Mouse (Mus musculus): Measurements from ENCODE around the gene Vnn3.

Vnn3 gene

DNA sequence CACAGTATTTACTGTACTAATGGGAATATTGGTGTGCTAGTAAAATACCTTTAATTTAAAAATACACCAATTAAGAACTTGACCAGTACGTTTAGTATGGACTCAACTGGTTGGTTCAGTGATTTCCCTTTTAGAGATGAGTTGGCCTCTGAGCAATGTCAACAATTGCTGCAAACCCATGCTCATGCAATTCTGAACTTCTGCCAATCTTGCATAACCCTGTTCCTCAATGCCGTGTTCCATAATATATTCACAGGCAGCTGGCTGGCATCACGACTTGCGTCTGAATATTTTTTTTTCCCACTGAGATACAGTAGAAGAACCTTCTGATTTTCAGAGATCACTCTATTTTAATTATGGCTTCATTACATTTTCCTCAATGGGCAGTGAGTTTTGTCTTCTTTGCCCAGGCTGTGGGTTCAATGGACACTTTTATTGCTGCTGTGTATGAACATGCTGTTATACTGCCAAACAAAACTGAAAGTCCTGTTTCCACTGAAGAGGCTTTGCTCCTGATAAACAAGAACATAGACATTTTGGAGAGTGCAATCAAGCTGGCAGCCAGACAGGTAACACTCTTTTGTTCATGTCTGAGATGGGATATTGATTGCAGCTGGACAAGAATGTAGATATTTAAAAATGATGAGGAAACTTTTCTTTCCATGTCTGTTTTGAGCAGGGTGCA, at the start of gene Vnn3:
TSS of gene Vnn3 (plus strand) at position 235 of the 685 bp plus-strand sequence.
- DNase-seq: no peak

DNA sequence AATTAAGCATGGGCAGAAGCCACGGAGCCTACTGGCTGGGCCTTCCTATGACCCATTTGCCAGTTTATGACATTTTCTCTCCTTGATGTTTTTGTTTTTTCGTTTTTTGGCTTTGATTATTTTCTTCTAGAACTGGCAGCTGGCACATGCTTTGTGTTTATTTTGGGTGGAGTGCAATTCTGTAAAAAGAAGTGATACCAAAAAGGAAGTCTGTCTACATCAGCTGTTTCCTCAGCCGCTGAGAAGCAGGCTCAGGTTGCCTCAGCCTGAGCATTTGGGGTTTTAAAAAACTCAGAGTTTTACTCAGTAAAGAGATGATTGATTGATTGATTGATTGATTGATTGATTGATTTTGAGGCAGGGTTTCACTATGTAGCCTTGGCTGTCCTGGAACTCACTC, 48.4 kb upstream of the Vnn3 start:
- DNase-seq: no peak

DNA sequence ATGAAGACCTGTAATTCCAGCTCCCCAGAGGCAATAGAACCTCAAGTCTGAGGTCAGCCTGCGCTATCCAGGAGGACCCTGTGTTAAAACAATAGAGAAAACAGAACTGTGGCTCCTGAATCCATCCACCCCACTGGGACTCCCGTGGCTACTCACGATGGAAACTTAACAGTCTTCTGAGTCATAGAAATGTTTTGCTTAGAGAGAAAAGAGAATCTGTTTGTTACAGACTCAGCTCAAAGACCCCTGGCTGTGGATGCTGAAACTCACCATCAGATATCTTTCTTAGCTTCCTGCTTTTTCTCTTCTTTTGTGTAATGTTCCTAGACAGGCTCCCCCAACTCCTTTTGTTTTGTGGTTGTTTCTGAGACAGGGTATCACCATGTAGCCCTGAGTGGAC, 46.6 kb upstream of the Vnn3 start:
- no peak for DNase-seq

DNA sequence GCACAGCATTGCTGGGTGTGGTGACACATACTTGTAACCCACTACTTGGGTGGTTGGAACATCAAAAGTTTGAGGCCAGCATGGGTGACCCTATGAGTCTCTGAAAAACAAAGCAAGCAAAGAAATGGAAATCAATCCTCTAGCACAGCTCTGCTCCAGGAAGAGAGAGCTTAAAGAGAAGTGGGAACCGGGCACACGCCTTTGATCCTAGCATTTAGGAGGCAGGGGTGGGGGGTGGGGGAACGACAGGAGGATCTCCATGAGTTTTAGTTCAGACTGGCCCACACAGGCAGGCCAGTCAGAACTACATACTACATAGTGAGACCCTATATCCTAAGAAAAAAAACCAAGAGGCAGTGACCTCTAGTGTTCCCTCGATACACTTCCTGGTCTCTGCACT, 45.1 kb upstream of the Vnn3 start:
- DNase-seq: no peak

DNA sequence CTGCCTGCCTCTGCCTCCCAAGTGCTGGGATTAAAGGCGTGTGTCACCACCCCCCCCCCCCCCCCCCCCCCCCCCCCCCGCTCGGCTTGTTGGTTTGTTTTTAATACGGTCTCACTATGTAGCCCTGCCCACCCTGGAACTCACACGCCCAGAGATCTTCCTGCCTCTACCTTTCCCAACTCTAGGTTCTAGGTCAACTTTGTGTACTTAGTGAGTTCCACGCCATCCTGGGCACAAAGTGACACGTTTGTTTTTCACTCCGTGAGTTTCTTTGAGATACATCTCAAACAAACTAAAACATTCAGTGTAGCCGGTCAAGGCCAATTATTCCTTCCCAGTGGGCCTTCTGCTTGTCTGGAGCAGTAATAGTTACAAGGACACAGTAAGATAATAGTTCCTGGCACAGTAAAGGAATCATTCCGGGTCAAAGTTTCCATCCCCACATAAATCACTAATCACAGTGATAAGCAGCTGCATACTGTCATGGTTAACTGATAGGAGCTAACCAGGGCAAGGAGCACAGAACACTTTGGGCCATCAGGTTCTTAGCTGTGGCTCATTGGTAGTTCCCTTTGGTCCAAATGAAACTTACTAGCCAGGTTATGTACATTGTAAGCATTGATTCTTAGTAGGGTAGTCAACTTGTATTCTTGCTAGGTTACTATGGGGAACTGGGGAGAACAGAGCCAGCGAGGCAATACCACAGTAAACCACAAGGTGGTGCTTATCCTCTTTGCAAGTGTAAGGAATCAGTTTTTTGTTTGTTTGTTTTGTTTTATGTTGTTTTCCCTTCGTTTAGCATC, 39.4 kb upstream of the Vnn3 start:
- DNase-seq: peak; percentile 86

DNA sequence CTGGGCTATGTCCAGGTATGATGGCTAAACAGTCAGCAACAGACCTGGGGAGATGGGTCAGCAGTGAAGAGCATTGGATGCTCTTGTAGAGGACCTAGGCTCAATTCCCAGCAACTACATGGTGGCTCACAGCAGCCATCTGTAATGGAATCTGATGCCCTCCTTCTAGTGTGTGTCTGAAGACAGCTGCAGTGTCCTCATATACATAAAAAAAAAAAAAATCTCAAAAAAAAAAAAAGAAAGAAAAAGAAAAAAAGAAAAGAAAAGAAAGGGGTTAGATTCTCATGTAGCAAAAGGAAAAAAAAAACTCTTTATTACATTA, 38.9 kb upstream of the Vnn3 start:
- DNase-seq: no peak

DNA sequence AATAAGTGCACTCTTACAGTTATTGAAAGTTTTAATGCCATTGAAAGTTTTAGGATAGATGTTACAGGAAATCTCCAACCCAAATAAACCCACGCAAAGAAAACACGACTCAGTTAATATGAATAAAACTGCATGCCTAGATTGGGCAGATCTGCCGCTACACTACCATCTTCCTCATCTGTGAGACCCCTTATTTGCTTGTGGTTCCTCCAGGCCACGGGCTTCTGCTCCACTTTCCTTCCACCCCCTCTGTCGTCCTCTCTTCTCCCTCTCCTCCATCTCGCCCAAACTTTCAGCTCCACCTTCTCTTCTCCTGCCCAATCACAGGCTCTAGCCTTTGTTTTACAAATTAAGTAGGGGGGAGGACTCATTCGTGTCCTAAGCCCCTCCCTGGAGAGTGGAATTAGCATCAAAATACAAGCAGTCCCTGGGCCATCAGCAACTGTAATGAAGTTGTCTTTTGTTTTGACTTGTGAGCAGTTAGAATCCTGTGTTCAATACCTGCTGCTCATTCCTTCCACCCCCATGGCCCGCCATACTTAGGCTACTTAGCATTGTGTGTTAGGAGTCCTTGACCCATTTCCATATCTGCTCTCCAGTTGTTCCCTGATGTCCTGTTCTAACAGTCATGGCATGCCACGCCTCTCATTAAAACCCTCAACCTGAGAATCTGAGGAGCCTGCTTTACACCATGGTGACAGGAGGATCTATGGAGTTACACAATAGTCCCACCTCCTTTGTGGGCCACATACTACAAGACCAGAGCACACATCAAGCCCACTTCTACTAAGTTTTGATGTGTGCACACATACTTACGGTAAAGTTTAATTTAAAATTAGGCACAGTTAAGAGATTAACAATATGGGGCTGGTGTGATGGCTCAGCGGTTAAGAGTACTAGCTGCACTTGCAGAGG, 38.2 kb upstream of the Vnn3 start:
- DNase-seq: no peak

DNA sequence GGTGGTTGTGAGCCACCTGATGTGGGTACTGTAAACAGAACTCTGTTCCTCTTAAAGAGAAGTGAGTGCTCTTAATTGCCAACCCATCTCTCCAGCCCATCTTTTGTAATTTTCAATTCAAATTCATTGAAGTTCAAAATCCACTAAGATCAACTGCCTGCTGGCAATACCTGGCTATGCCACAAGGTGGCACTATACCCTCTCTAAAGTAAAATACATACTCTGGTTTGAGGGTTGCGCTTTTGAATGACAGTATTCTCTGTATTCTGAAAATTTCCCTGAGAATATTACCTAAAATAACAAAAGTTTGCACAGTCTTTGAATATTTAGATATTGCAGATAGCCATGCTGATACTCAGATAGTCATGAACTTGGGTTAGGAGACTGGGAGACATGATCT, 36.1 kb upstream of the Vnn3 start:
- DNase-seq: peak; percentile 85

DNA sequence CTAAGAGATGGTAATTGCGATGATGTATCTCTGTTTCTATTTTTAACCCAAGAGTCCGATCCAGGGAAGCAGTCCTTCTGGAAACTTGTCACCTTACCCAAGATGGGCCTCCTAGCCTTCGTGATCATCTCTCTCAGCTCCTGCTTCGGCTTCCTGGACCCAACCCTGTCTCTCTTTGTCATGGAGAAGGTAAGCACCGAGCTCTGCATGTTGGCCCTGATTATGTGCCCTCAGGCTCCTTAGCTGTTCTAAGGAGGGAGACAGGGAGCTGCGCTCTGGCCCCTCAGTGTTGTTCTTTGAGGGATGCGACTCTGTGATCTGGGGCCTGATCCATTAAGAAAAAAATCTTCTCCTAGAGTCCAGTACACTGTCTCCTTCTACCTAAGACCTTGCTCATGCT, 35.0 kb upstream of the Vnn3 start:
- DNase-seq: no peak

DNA sequence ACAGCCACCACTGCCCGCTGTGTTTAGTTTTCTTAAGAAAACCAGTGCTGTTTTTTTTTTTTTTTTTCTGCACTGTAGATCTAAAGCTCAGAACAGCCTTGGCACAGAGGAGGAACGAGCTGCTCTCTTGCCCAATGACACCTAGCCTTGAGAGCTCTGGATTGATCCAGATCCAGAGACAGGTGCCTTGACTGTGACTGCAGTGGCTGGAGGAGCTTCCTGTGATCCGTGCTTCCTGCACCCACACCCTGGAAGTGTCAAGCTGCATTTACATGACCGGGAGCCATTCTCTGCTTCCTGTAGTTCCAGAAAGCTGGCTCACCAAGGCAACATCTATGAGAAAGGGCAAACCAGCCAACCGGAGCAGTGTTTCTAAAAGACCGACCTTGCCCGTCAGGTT, 24.7 kb upstream of the Vnn3 start:
- DNase-seq: no peak

DNA sequence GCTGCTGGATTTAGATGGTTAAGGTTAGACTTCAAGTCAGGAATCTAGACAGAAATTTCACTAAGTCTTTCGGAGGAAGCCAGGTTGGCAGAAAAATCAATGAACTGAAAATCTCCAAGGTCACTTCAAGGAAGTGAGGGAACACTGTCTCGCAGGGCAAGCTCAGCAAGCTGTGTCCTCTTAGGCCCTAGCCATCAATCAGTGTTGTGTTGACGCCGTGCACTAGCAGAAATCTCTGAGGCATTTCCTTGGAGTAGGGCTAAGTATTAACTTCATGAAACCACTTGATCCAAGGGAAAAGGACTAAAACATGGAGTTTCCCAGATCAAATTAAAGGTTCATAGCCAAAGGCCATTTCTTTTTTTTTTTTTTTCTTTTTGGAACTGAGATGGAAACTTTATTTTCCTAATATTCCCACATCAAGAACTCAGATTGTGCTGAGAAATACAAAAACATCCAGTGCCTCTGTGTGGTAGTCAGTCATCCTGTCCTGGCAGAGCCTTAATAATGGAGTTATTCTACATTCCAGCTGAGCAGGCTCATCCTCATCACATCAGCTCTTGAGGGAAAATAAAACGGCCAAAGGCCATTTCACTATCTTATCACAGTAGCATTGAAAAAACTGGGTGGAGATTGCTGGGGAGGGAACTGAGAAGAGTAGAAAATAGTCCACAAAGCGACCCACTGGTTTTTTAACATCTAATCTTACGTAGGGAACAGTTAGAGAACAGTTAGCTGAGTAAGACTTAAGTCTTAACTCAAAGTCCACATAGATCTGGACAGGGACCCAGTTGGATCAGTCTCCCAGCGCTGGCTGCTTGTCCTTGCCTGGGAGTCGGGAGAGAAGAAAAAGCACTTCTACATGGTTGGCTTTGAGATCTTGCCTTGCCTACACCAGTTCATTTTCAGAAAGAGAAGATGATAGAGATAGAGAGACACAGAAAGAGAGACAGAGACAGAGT, 15.0 kb upstream of the Vnn3 start:
- DNase-seq: no peak

DNA sequence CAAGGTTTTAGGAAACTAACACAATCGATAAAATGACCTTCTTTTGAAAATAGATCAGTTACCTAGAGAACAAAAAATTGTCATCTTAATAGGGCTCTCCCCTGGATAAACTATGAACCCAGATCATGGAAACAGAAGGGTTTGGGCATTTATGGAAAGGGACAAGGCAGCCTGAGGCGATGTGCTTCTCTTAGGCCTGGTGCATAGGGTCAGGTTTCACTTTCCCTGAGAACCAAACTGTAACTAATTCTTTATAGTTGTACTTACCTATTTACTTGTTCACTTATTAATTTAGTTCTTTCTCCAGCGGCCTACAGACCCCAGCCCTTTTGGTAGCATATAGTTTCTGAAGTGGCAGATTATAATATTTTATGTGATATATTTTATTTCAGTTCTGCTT, 14.1 kb upstream of the Vnn3 start:
- no peak for DNase-seq

DNA sequence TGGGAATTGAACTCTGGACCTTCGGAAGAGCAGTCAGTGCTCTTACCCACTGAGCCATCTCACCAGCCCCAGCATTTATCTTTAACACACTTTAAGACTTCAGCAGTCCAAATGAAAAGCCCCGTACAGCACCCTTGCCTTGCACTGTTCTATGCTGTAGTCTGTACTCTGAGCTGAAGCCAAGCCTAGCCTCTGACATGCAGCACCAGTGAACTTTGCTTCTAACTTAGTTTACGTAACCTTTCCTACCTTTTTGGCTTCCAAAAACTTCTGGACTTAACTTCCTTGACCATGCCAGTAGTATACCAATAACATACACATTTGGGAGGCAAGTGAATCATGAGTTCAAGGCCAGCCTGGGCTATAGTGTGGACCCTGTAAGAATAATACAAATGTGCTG, 12.4 kb upstream of the Vnn3 start:
- DNase-seq: no peak

DNA sequence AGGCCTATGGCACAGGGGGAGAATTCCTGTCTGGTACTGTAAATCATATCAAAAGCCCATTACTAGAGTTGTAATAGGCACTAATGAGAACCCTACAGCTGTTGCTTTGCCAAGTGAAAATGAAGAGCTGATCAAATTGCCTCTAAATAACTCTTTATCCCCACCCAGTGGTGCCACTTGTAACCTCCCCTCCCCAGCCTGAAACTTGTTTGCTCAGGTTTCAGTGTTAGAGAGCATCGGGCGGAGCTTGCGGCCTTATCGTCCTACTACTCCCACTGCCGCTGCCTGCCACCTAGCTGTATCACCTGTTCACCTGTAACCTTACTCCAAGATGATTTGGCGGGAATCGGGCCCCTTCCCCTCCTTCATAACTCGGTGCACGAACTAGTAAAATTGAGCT, 11.9 kb upstream of the Vnn3 start:
- DNase-seq: no peak

DNA sequence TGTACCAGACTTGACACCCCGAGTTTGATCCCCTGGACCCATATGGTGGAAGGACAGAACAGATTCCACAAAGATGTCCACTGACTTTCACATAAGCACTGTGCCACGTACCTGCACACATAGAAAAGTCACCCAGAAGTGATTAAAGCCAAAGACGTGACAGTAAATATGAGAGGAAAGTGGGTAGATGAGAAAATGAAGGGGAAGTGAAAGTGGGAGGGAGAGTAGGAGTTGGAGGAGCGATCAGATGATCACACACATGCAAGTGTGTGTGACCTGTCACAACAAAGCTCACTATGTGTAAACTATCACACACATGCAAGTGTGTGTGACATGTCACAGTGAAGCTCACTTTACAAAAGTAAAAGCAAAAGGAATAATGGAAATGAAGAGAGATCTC, 10.8 kb upstream of the Vnn3 start:
- DNase-seq: no peak

DNA sequence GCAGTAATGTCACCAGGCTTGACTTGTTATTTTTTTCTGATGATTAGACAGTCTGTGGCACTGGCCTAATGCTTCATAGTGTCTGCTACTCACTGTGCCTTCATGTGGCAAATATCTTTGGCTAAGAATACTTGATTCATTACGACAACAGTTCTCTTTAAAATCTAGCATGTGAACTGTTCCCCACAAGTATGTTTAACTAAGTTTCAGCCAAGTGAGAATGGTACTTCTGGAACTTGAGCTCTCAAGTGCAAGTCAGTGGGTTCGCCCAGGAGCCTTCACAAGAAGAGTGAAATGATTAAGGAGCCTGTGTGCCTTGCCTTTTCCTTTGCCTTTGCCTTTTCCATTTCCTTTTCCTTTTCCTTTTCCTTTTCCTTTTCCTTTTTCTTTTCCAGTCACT, 834 bp downstream of the Vnn3 start:
- no peak for DNase-seq

DNA sequence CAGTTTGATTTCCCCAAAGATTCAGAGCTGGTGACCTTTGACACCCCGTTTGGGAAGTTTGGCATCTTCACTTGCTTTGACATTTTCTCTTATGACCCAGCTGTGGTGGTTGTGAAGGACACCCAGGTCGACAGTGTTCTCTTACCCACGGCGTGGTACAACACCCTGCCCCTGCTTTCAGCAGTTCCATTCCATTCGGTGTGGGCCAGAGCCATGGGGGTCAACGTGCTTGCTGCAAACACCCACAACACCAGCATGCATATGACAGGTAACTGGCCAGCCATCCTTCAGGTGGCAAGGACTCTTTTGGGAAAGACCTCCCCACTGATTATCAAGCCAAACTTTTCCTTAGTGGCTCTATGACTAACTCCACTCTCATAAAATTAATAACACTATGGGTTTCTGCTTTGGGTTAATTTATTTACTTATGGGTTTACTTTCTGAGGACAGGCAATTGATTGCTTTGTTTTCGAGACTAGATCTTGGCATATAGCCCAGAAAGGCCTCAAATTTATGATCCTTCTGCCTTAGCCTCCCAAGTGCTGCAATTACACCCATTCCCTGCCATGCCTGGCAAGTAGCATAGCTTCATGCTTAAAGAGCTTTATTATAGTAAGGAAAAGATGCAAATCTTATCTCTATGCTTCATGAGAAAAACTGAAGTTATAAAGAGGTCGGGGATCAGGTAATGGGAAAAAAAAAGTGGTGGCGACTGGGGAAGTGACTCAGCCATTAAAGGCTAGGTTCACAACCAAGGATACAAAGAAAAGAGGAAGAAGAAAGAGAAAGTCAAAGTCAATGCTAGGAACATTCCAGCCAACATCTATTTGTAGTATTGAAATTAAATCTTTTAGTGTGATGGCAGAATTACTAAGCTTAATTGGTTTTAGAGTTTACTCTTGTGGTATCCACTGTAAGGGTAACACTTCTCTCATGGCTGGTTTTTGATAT, 13.4 kb downstream of the Vnn3 start:
- no peak for DNase-seq

DNA sequence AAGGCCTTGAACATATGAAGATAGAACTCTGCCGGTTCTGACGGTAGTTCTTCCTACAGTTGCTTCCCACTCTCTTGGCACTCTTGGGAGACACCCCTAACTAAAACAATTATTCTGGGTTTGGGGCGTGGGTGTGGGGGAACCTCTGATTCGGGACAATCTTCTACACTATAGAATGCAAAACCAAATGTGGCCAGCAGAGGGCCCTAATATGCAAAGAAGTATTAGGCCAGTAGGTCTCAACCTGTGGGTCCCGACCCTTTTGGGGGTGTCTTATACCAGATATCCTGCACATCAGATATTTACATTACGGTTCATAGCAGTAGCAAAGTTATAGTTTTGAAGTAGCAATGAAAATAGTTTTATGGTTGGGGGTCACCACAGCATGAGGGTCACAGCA, 29.4 kb downstream of the Vnn3 start:
- peak; percentile 56 for DNase-seq

DNA sequence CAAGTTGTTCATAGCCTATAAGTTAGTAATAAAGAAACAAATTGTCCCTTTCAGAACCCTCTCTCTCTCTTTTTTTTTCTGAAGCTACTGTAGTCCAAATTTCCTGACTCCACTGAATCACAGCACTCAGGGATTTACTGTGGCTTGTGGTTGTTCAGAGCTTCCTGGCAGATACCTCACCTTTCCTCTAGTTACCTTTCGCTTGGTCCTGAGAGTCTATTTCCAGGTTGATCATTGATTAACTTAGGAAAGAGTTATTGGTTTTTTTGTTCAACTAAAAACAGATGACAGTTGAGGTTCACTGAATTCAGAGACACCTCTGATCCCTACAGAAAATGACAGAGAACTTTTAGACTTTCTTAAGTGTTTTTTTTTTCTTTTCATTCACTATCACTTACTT, 33.6 kb downstream of the Vnn3 start:
- no peak for DNase-seq

DNA sequence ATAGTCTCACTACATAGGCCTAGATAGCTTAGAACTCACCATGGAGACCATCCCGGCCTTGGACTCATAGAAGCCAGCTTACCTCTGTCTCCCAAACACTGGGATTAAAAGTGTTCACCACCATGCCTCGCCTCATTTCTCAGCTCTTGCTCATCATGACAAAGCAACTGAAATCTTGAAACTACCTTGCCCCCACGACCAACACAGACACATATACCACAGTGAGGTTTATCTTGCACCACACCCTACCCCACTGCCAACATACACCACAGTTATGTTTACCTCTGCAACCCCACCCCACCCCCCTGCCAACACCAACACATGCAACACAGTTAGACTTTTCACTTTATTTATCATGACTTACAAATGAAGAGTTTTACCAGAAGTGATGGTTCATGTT, 34.8 kb downstream of the Vnn3 start:
- no peak for DNase-seq

DNA sequence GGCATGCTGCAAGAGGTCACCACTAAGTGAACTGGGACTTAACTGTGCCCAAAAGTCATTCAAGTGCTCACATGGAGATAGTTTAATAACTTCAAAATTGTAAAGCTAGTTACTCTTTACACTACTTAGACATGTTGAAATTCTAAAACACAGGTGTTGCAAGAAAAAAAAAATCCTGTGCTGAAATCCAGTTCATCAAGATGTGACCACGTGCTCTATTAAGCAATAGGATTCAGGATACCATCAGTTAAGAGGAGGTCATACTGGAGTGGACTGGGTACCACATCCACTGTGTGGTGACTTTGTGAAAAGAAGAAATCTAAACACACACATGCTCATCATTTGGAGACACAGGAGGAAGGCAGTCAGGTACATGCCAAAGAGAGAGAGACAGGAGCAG, 41.7 kb downstream of the Vnn3 start:
- DNase-seq: no peak
